Mouse (Mus musculus): ENCODE measurements around the gene Cma1. TPM values are rescaled to one million over a fixed set of nuclear protein-coding genes. Genes with fewer than 3 reads are reported as not detected.

The Cma1 gene
- polyA plus RNA-seq, 1 experiment = 2.0 TPM

Other genes starting within 250 kb of the Cma1 start
- gene Tgm1, start 230.7 kb downstream of the Cma1 start, polyA plus RNA-seq (2012; rRNA removed) = 4.3 and 4.4 TPM in 2 replicates
- gene Rabggta, start 222.4 kb downstream of the Cma1 start, polyA plus RNA-seq (2012; rRNA removed) = 48.4 and 49.0 TPM in 2 replicates
- gene Dhrs1, start 199.0 kb downstream of the Cma1 start, polyA plus RNA-seq (2012; rRNA removed) = 92.5 and 99.0 TPM in 2 replicates
- 16.7 and 18.1 TPM in 2 replicates for gene Nop9, start 199.0 kb downstream of the Cma1 start, polyA plus RNA-seq (2012; rRNA removed)
- 5.9 and 8.3 TPM in 2 replicates for gene Cideb, start 186.2 kb downstream of the Cma1 start, polyA plus RNA-seq (2012; rRNA removed)
- 1.5 and 2.2 TPM in 2 replicates for gene Ltb4r2, start 183.2 kb downstream of the Cma1 start, polyA plus RNA-seq (2012; rRNA removed)
- gene Ltb4r1, start 178.7 kb downstream of the Cma1 start, polyA plus RNA-seq (2012; rRNA removed) = 3.8 and 4.6 TPM in 2 replicates
- 12.6 and 13.6 TPM in 2 replicates for gene Adcy4, start 160.6 kb downstream of the Cma1 start, polyA plus RNA-seq (2012; rRNA removed)
- 9.1 and 10.7 TPM in 2 replicates for gene Ripk3, start 155.8 kb downstream of the Cma1 start, polyA plus RNA-seq (2012; rRNA removed)
- gene Nfatc4, start 121.5 kb downstream of the Cma1 start, polyA plus RNA-seq (2012; rRNA removed) = 12.1 and 12.7 TPM in 2 replicates
- 3.4 and 4.9 TPM in 2 replicates for gene Nynrin, start 90.7 kb downstream of the Cma1 start, polyA plus RNA-seq (2012; rRNA removed)
- 0.28 and 0.54 TPM in 2 replicates for gene Cbln3, start 60.3 kb downstream of the Cma1 start, polyA plus RNA-seq (2012; rRNA removed)
- 14.3 and 14.7 TPM in 2 replicates for gene Khnyn, start 59.7 kb downstream of the Cma1 start, polyA plus RNA-seq (2012; rRNA removed)
- gene Sdr39u1, start 44.4 kb downstream of the Cma1 start, polyA plus RNA-seq (2012; rRNA removed) = 62.6 and 68.9 TPM in 2 replicates
- not detected in 2 replicates for gene Cma2, start 6.3 kb upstream of the Cma1 start, polyA plus RNA-seq (2012; rRNA removed)
- gene Mcpt1, start 73.3 kb upstream of the Cma1 start, polyA plus RNA-seq (2012; rRNA removed) = not detected in 2 replicates
- not detected in 2 replicates for gene Mcpt9, start 85.8 kb upstream of the Cma1 start, polyA plus RNA-seq (2012; rRNA removed)
- gene Mcpt2, start 97.4 kb upstream of the Cma1 start, polyA plus RNA-seq (2012; rRNA removed) = not detected in 2 replicates
- gene Mcpt4, start 117.6 kb upstream of the Cma1 start, polyA plus RNA-seq (2012; rRNA removed) = 0.92 and 2.8 TPM in 2 replicates
- not detected in 2 replicates for gene Mcpt8, start 140.6 kb upstream of the Cma1 start, polyA plus RNA-seq (2012; rRNA removed)
- 0.11 and 0.20 TPM in 2 replicates for gene Ctsg, start 157.9 kb upstream of the Cma1 start, polyA plus RNA-seq (2012; rRNA removed)
- not detected in 2 replicates for gene Gzme, start 175.9 kb upstream of the Cma1 start, polyA plus RNA-seq (2012; rRNA removed)
- not detected in 2 replicates for gene Gzmd, start 187.9 kb upstream of the Cma1 start, polyA plus RNA-seq (2012; rRNA removed)
- not detected in 2 replicates for gene Gzmg, start 214.9 kb upstream of the Cma1 start, polyA plus RNA-seq (2012; rRNA removed)
- not detected in 2 replicates for gene Gzmn, start 229.9 kb upstream of the Cma1 start, polyA plus RNA-seq (2012; rRNA removed)

Data from gonadal fat pad, adult 2 months (tissue).